Mouse (Mus musculus): ENCODE results near the gene Mfn2. TPM values are rescaled to one million over a fixed set of nuclear protein-coding genes. Genes with fewer than 3 reads are reported as not detected.

The Mfn2 gene
- polyA plus RNA-seq, 1 experiment = 55.3 TPM

DNA sequence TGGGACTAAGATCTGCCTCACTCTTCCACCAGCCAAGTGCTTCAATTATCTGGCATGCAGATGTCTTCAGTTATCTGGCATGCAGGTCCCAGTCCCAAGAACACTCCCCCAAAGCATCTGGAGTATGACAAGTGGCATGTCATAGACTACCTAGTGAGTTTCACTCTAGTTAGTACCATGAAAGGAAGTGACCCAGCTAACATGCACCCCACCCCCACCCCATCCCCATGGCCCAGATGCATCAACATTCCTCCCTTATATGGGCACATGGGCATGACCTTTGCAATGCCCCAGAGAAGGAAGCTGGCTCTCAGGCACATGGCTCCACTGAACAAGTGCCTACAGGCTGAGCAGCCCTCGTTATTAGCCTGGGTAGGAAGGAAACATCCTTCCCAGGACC, 8.1 kb downstream of the Mfn2 start:
- no peak for TF ChIP-seq CTCF (IDR thresholded peaks at IDR 0.05; ENCODE audit: borderline replicate concordance, insufficient read depth, low read length)
- TF ChIP-seq POLR2A (IDR thresholded peaks at IDR 0.05; ENCODE audit: low read depth, low read length) = no peak
- H3K4me3 ChIP-seq (ENCODE audit: insufficient read depth, low read length) = no peak overlapping the region
- no peak overlapping the region for H3K27ac ChIP-seq (ENCODE audit: insufficient read depth, low read length)
- no peaks in the 10 kb centered on the region for H3K4me1 ChIP-seq (ENCODE audit: control insufficient read depth, insufficient read depth, low read length)

DNA sequence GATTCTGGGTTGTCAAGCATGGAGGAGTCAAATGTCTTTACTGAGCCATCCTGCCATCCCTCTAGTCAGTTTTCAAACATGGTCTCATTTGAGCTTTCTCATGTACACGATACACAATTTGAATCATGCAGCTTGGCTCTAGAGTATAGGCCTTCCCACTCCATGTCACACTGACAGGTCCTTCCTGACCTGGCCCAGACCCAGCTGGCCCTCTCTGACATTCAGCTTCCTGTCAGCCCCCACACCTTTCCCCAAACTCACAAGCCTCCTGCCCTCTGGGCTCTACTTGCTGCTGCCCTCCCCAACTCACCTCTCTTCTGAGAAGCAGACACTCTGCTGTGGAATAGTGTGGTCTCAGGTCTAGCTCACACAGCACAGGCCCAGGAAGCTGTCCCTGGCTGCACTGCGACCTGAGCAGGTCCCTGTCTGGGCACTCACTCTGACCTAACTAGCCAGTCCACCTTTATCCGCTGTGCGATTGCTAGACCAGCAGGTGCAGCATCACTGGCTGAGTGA, 8.6 kb downstream of the Mfn2 start:
- no peak for TF ChIP-seq CTCF (IDR thresholded peaks at IDR 0.05; ENCODE audit: borderline replicate concordance, insufficient read depth, low read length)
- no peaks in the 10 kb centered on the region for H3K4me1 ChIP-seq (ENCODE audit: control insufficient read depth, insufficient read depth, low read length)
- H3K27ac ChIP-seq (ENCODE audit: insufficient read depth, low read length) = no peak overlapping the region
- no peak overlapping the region for H3K4me3 ChIP-seq (ENCODE audit: insufficient read depth, low read length)

DNA sequence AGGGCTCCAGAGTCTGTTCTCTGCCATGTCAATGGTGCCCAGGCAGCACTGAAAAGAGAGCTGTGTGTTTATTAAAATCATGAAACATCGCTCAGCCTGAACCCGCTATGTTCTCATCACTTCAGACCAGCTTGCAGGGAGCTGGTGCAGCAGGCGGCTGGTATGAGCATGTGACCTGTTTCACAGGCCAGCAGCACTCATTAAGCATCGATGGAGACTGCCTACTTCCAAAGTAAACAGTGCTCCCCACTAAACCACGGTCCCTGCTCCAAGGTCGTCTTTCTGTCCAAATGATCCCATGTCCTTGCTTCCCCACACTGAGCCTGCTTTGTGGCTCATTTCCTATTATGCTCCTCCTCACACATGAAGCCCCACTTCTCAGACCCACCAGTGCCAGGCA, 14.2 kb downstream of the Mfn2 start:
- TF ChIP-seq CTCF (IDR thresholded peaks at IDR 0.05; ENCODE audit: borderline replicate concordance, insufficient read depth, low read length) (no peak), POLR2A (IDR thresholded peaks at IDR 0.05; ENCODE audit: low read depth, low read length) (no peak)
- no peaks in the 10 kb centered on the region for H3K4me1 ChIP-seq (ENCODE audit: control insufficient read depth, insufficient read depth, low read length)
- no peak overlapping the region for H3K4me3 ChIP-seq (ENCODE audit: insufficient read depth, low read length)
- no peak overlapping the region for H3K27ac ChIP-seq (ENCODE audit: insufficient read depth, low read length)

DNA sequence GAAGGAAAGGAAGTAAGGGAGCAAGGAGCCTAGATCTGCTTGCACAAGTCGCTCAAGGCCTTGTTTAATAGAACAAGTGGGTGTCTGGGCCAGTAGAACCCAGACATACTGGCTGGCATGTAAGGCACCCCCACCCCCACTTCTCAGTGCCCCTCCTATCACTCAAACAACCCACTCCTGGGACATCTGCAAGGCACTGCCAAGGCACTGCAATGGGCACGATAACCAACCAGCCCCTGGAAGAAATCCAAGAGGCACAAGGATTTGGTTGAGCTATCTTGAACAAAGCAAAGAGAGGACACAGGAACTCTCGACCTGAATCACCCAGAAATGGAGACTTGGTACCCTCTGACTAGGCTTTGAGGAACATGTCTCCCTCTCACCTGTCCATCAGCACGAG, 16.3 kb downstream of the Mfn2 start:
- no peak overlapping the region for H3K4me3 ChIP-seq (ENCODE audit: insufficient read depth, low read length)
- H3K27ac ChIP-seq (ENCODE audit: insufficient read depth, low read length) = no peak overlapping the region
- TF ChIP-seq POLR2A (IDR thresholded peaks at IDR 0.05; ENCODE audit: low read depth, low read length) = no peak
- no peak for TF ChIP-seq CTCF (IDR thresholded peaks at IDR 0.05; ENCODE audit: borderline replicate concordance, insufficient read depth, low read length)
- no peaks in the 10 kb centered on the region for H3K4me1 ChIP-seq (ENCODE audit: control insufficient read depth, insufficient read depth, low read length)

DNA sequence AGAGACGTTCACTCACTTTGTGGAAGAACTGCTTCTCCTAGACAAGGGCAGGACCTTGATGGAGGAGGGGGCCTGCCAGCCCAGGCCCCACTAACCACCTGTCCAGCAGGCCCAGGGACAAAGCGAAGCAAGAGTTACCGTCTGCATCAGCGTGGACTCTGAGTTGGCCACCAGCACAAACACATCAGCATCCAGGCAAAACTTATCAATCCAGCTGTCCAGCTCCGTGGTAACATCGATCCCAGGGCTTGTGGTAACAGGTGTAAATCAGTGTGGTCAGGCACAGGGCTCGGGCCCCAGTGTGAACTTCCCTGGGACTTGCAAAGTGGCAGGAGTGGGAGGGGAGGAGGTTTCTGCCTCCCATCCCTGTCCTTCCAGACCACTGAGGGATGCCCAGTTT, 17.2 kb downstream of the Mfn2 start:
- TF ChIP-seq POLR2A (IDR thresholded peaks at IDR 0.05; ENCODE audit: low read depth, low read length) (no peak), CTCF (IDR thresholded peaks at IDR 0.05; ENCODE audit: borderline replicate concordance, insufficient read depth, low read length) (no peak)
- H3K4me3 ChIP-seq (ENCODE audit: insufficient read depth, low read length) = no peak overlapping the region
- H3K27ac ChIP-seq (ENCODE audit: insufficient read depth, low read length) = no peak overlapping the region
- H3K4me1 ChIP-seq (ENCODE audit: control insufficient read depth, insufficient read depth, low read length) = no peaks in the 10 kb centered on the region

DNA sequence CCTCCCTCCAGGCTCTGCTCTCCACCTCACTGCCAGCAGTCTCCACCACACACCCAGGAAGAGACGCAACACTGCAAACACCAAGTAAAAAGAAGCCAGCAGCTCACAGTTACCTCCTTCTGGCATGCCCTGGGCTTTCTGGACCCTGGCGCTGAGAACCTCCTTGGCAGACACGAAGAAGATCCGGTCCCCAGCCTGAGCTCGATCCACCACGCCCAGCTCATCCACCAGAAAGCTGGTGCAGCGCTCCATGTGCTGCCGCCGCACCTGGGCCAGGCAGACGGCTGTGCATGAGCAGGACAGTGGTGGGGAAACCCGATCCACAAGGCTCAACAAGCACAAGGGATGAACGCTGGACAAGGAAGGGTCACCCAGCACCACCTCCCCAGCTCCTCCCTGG, 18.3 kb downstream of the Mfn2 start:
- Histone ChIP-seq H3K27ac (ENCODE audit: insufficient read depth, low read length) (no peak overlapping the region), H3K4me3 (ENCODE audit: insufficient read depth, low read length) (no peak overlapping the region), H3K4me1 (ENCODE audit: control insufficient read depth, insufficient read depth, low read length) (no peaks in the 10 kb centered on the region)
- TF ChIP-seq CTCF (IDR thresholded peaks at IDR 0.05; ENCODE audit: borderline replicate concordance, insufficient read depth, low read length) (no peak), POLR2A (IDR thresholded peaks at IDR 0.05; ENCODE audit: low read depth, low read length) (no peak)

DNA sequence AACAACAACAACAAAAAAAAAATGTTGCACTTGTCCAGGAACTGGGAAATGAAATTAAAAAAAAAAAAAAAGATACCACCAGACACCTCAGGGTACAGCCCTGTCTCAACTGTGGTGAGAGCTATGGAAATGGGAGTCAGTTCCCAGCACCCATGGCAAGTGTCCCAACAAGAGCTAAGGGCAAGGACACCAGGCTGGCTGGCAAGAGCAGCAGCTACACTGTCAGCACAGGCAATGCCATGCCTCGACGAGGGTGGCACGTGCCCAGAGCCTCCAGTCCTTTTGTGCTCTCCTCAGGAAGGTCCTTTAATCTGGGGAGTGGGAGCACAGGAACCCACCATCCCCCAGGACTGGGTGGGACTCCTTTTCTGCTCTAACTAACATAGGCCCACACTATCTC, 20.4 kb downstream of the Mfn2 start:
- H3K4me3 ChIP-seq (ENCODE audit: insufficient read depth, low read length) = no peak overlapping the region
- H3K27ac ChIP-seq (ENCODE audit: insufficient read depth, low read length) = no peak overlapping the region
- TF ChIP-seq POLR2A (IDR thresholded peaks at IDR 0.05; ENCODE audit: low read depth, low read length) (no peak), CTCF (IDR thresholded peaks at IDR 0.05; ENCODE audit: borderline replicate concordance, insufficient read depth, low read length) (no peak)
- peaks cover 6% of the 10 kb centered on the region; the same call in 1 of the 2 replicates for H3K4me1 ChIP-seq (ENCODE audit: control insufficient read depth, insufficient read depth, low read length)

DNA sequence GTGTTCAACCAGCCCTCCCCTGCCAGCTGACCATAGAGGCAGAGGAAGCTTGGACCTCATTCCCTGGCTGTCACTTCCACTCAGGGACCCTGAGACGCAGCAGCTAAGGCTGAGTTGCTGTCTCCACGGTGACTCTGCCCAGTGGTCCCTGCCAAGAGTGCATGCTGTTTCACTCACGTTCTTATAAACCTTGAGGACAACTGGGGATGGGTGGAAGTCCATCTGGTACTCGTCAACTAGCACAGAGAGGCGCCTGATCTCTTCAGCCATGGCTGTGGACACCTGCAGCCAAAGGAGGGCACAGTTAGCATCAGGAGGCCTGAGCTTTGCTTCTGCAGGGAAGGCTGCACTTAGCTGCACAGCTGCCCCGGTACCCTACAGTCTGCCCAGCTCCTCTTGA, 21.5 kb downstream of the Mfn2 start:
- Histone ChIP-seq H3K27ac (ENCODE audit: insufficient read depth, low read length) (no peak overlapping the region), H3K4me1 (ENCODE audit: control insufficient read depth, insufficient read depth, low read length) (peaks cover 6% of the 10 kb centered on the region; the same call in 1 of the 2 replicates), H3K4me3 (ENCODE audit: insufficient read depth, low read length) (no peak overlapping the region)
- TF ChIP-seq POLR2A (IDR thresholded peaks at IDR 0.05; ENCODE audit: low read depth, low read length) = no peak
- no peak for TF ChIP-seq CTCF (IDR thresholded peaks at IDR 0.05; ENCODE audit: borderline replicate concordance, insufficient read depth, low read length)

DNA sequence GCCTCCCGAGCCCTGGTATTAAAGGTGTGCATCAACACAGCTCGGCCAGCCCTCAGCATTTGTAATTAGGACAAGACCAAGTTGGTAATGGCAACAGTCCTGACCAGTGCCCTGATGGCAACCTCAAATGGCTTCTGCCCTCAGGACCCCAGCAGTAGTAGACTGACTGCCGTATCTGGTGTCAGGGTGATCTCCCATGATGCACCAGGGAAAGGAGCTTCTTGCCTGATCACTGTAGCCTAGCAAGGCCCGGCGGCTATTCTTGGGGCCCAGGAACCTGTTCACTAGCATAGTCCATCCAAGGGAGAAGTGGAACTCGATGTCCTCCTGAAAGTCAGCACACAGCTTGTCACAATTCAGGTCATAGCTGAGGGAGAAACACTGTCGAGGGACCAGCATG, 22.7 kb downstream of the Mfn2 start:
- Histone ChIP-seq H3K27ac (ENCODE audit: insufficient read depth, low read length) (no peak overlapping the region), H3K4me1 (ENCODE audit: control insufficient read depth, insufficient read depth, low read length) (peaks cover 6% of the 10 kb centered on the region; the same call in 1 of the 2 replicates), H3K4me3 (ENCODE audit: insufficient read depth, low read length) (no peak overlapping the region)
- TF ChIP-seq POLR2A (IDR thresholded peaks at IDR 0.05; ENCODE audit: low read depth, low read length) (no peak), CTCF (IDR thresholded peaks at IDR 0.05; ENCODE audit: borderline replicate concordance, insufficient read depth, low read length) (no peak)

DNA sequence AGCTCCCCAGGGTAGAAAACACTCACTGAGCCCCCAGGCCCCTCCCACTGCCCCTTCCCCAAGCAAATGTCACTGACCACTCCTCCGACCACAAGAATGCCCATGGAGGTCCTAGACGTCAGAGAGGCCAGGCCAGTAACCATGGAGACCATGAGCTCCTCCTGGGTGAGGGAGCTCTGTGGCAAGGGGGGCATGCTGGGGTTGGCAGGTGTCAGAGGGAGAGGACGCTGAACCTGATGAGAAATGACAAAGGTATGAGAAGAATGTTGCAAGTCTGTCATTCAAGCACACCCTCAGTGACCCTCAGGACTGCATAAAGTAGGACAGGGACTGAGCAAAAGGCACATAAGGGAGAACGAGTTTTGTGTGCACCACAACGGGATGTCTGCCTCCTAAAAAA, 24.6 kb downstream of the Mfn2 start:
- Histone ChIP-seq H3K27ac (ENCODE audit: insufficient read depth, low read length) (no peak overlapping the region), H3K4me1 (ENCODE audit: control insufficient read depth, insufficient read depth, low read length) (peaks cover 6% of the 10 kb centered on the region; the same call in 1 of the 2 replicates), H3K4me3 (ENCODE audit: insufficient read depth, low read length) (no peak overlapping the region)
- no peak for TF ChIP-seq CTCF (IDR thresholded peaks at IDR 0.05; ENCODE audit: borderline replicate concordance, insufficient read depth, low read length)
- TF ChIP-seq POLR2A (IDR thresholded peaks at IDR 0.05; ENCODE audit: low read depth, low read length) = no peak

DNA sequence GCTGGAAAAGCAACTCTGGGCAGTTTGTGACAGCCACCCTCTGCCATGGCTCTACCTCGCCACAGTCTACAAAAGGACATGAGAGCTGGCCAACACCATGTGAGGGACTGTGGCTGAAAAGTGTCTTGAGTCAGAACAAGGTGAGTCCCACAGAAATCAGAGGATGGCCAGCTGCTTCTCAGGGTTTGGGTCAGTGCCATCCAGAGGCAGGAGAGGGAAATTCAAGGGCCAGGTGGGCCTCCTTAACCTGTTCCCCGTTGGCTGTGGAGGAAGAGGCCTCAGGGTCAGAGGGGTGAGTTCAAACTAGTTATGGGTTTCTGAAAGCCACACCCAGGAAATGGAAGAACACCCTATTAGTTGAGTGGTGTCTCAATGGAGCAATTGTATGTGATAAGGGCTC, 25.0 kb downstream of the Mfn2 start:
- no peak for TF ChIP-seq POLR2A (IDR thresholded peaks at IDR 0.05; ENCODE audit: low read depth, low read length)
- TF ChIP-seq CTCF (IDR thresholded peaks at IDR 0.05; ENCODE audit: borderline replicate concordance, insufficient read depth, low read length) = no peak
- Histone ChIP-seq H3K4me1 (ENCODE audit: control insufficient read depth, insufficient read depth, low read length) (peaks cover 6% of the 10 kb centered on the region; the same call in 1 of the 2 replicates), H3K27ac (ENCODE audit: insufficient read depth, low read length) (no peak overlapping the region), H3K4me3 (ENCODE audit: insufficient read depth, low read length) (no peak overlapping the region)
